Mouse (Mus musculus): ENCODE results near the gene Depdc1b.

Depdc1b gene

DNA sequence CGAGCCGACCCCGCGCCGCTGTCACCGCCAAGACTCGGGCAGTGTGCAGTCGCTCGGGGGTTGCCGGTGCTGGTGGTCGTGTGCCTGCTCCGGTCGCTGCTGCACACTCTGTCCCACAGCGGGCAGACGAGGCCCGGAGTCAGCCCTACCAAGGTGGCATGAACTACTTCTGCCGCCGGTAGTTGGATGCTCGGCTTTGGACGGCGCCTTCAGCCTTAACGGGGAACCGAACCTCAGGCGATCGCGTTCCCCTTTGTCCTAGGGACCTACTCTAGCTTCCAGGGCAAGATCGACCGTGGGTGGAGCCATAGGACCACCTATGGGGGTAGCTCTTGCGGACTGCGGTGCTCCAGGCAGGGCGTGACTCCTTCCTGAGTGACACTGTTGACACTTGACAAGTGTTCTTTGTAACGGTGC, 363 bp downstream of the Depdc1b start:
- in situ Hi-C loops (cut with MboI, MseI) = loop anchor here (10.0 kb wide), 1 partner anchor 102 kb away; the partner anchor contains the start of gene Elovl7

- in situ Hi-C loops (cut with MboI, MseI) = loop anchor here (10.0 kb wide), 1 partner anchor 103 kb away; the partner anchor contains the start of gene Elovl7
Measured at GRCm38 (mm10) chr13:108317414-108317813, 1.3 kb downstream of the Depdc1b start.

GRCm38 (mm10) chr13:108319028-108319427, 2.9 kb downstream of the Depdc1b start:
- in situ Hi-C loops (cut with MboI, MseI) = loop anchor here (10.0 kb wide), 1 partner anchor 104 kb away; the partner anchor contains the start of gene Elovl7

DNA sequence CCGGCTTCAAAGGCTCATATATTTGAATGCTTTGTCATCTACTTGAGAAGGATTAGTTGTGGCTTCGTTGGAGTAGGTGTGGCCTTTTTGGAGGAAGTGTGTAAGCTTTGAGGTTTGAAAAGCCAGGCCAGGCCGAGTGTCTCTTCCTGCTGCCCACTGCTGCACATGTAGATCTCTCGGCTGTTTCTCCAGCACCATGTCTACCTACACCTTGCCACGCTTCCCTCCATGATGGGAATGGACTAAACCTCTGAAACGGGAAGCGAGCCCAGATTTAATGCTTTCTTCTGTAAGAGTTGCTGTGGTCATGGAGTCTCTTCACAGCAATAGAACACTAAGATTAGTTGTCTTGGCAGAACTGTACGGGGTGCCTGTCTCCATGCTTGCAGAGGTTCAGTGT, 4.1 kb downstream of the Depdc1b start:
- in situ Hi-C loops (cut with MboI, MseI) = no loop called here

DNA sequence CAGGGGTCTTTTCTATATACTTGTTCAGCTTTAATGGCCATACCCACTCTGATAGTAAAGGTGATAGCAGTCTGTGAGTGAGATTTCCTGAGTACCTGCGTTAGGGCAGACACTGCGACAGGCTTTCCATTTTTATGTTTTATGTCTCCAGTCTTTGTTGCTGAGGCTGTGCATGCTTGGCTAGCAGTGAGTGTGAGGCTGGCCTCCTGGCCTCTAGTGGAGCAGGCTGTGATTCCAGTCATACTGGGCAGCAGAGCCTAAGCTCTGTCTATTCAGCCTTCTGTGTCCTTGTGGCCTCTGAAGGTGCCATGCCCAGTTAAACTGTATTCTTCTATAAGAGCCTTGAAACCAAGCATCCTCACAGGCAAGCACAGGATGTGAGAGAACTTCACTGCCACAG, 6.3 kb downstream of the Depdc1b start:
- in situ Hi-C loops (cut with MboI, MseI) = no loop called here

GRCm38 (mm10) chr13:108323317-108323716, 7.2 kb downstream of the Depdc1b start:
- in situ Hi-C loops (cut with MboI, MseI) = no loop called here

GRCm38 (mm10) chr13:108323866-108324829, 8.0 kb downstream of the Depdc1b start:
- in situ Hi-C loops (cut with MboI, MseI) = no loop called here

GRCm38 (mm10) chr13:108325871-108326270, 9.7 kb downstream of the Depdc1b start:
- in situ Hi-C loops (cut with MboI, MseI) = no loop called here

DNA sequence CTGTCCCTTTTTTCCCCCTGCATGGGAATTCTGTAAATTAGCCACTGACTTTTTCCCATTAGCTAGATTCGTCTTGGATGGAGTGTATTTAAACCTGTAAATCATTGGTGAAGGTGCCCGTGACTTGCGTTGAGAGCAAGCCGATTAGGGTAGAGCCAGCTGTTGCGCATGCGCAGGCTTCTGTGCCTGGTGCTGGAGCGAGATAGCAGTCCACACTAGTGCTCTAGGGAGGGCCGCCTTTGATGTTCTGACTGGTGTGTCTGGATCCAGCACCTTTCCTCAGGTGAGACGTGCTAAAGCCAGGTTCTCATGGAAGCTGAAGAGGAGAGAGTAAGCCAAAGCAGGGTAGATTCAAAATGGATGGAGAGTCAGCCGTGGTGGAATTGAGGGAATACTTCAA, 10.2 kb downstream of the Depdc1b start:
- in situ Hi-C loops (cut with MboI, MseI) = no loop called here

GRCm38 (mm10) chr13:108327047-108327446, 10.9 kb downstream of the Depdc1b start:
- in situ Hi-C loops (cut with MboI, MseI) = no loop called here

DNA sequence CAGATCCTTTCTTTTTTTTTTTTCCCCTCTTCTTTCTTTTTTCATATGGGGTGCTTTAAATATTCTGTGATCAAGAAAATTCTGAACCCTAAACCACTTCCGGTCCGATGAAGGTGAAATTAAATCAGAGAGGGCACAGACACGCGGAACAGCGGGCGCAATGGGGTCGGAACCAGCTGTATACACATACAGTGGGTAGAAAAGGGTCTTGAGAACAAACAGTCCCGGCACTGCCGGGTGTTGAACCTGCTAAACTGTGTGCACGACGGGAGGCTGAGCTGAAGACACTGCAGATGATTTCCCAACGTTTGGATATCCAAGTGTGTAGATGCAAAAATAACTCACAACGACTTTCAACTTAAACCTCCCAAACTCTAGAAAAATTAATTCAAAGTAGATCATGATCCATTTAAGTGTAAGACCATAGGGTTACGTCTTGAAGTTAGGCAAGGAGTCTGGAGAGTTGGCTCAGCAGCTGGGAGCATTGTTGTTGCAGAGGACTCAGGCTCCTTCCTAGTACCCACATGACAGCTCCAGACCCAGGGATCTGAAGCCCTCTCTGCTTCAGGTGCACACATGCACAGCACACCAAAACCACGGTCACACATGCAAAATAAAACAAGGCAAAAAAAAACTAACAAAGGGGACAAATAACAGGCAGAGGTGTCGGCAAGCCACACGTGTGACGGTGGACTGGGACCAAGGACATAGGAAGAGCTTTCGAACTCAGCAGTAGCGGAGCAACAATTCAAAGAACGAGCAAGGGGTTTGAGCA, 12.5 kb downstream of the Depdc1b start:
- in situ Hi-C loops (cut with MboI, MseI) = no loop called here

- in situ Hi-C loops (cut with MboI, MseI) = loop anchor here (10.0 kb wide), 1 partner anchor 135 kb away; no protein-coding TSS in a partner anchor
Measured at GRCm38 (mm10) chr13:108329693-108330092, 13.6 kb downstream of the Depdc1b start.

DNA sequence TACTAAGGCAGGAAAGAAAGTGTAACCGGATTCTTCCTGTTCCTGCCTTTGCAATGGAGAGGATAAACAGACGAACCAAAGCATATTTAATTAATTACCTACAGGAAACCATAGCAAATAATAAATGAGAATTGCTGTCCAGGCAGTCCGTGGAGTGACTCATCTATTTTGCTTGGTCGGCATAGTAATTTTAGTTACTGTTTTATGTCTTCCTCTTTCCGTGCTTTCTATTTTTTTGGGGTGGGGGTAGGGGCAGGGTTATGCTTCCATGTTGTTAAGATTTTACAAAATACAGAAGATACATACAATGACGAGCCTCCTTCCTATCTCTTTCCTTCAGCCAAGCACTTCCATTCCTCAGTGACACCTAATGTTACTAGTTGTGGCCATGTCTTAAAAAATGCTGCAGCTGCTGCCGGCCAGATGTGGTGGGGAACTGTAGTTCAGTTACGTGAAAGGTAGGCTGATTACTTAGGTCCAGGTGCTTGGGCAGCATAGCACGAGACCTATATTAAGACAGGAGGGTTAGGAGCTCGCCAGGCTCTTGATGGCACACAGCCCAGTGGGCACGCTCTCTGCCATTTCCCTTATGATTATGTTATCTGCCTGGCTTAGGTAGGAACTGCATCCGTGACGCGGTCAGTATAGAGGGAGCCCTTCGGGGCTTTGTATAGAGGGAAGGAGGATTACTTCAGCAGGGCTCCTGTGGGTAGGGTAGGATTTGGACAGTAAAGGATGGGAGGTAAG, 19.3 kb downstream of the Depdc1b start:
- in situ Hi-C loops (cut with MboI, MseI) = loop anchor here (10.0 kb wide), 1 partner anchor 141 kb away; no protein-coding TSS in a partner anchor

- in situ Hi-C loops (cut with MboI, MseI) = loop anchor here (10.0 kb wide), 1 partner anchor 141 kb away; no protein-coding TSS in a partner anchor
Measured at GRCm38 (mm10) chr13:108336192-108336591, 20.1 kb downstream of the Depdc1b start.

DNA sequence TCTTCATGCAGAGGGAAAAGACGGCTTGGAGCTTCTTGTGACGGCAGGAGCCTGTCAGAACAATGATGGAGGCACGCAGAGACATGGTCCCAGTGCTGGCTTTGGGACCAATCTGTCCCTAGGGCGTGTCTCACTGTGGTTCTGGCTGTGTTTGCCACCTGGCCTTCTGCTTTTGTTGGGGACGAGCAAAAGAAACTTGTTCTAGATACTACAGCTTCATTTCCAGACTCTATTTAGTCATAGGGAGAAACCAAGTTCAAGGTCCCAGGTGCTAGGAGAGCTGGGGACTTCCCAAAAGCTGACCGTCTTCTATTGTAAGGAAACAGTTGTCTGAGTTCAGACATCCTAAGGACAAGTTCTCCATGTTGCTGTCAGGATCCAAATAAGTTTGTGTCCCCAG, 21.2 kb downstream of the Depdc1b start:
- in situ Hi-C loops (cut with MboI, MseI) = loop anchor here (10.0 kb wide), 1 partner anchor 143 kb away; no protein-coding TSS in a partner anchor

- in situ Hi-C loops (cut with MboI, MseI) = loop anchor here (10.0 kb wide), 1 partner anchor 143 kb away; no protein-coding TSS in a partner anchor
Measured at GRCm38 (mm10) chr13:108338076-108338836, 22.1 kb downstream of the Depdc1b start.

DNA sequence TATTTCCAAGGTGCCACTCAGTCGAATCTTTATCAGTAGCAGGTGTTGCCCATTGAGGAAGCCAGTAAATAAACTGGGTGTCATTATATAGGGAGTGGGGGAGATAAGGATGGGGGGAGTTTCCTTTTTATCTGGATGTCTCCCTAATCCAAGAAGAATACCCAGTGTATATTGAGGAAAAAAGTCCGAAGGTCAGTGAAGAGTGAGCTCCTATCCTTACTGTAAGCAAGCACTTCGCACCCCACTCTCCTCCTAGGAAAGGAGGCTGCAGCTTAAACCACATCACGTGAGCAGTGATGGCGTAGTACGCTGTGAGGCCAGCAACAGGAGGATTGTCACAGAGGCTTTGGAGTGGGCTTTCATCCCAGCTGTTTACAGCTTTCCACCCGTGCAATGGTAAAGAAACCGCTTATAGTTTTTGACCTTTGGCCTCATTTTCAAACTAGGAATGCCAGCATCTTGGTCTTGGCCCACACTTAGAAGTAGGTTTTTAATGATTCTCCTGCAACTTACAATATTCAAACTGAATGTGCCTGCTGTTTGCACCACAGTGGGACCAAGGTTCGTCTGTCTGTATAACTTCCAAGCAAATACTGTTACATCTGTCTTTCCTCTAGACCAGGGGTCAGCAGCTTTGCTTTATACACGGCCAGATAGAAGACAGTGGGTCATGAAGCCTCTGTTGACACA, 23.9 kb downstream of the Depdc1b start:
- in situ Hi-C loops (cut with MboI, MseI) = loop anchor here (5.0 to 10.0 kb wide), 2 partner anchors 145 to 877 kb away; no protein-coding TSS in a partner anchor

- in situ Hi-C loops (cut with MboI, MseI) = loop anchor here (5.0 kb wide), 1 partner anchor 876 kb away; no protein-coding TSS in a partner anchor
Measured at GRCm38 (mm10) chr13:108341585-108341984, 25.5 kb downstream of the Depdc1b start.

- in situ Hi-C loops (cut with MboI, MseI) = no loop called here
Measured at GRCm38 (mm10) chr13:108345756-108346155, 29.6 kb downstream of the Depdc1b start.

DNA sequence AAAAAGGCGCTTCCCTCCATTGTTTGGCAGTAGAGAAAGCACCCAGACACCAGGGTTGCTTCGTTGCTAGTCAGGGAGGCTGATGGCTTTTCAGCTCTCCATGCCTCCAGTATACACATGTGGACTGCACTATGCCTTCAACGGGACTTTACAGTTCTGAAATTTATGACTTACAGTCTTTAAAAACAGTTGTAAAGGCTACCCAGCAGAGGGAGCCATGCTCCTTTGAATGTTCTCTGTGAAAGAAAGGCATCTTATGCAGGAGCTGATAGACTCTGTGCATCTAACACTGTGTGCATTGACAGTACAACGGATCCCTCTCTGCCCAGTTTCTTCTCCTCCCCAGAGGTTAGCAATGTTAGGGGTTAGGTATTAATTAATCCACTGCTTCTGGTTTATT, 30.9 kb downstream of the Depdc1b start:
- in situ Hi-C loops (cut with MboI, MseI) = no loop called here

Measured in T-helper 2 cell (primary cell).